Mouse (Mus musculus): ENCODE measurements at regions not wholly inside any gene's neighbourhood (a gene's known extent, or its start where the extent isn't known, plus 50 kb on each side); places are given as distances from the start of the nearest gene placed in this dataset.
"Not testable (repeated sequence)": the region's sequence is repeated elsewhere in the genome, so short reads cannot be mapped to it uniquely, and the experiment has no call there.

- in situ Hi-C loops (cut with MboI, MseI): no loop called here
These were observed 92.7 kb downstream of the Nucb2 start for GRCm38 (mm10) chr7:116596914-116597313.

GRCm38 (mm10) chr7:116600340-116600739, 96.2 kb downstream of the Nucb2 start:
- in situ Hi-C loops (cut with MboI, MseI): loop anchor here (10.0 to 25.0 kb wide), 3 partner anchors 138 to 363 kb away; no protein-coding TSS in a partner anchor

- in situ Hi-C loops (cut with MboI, MseI): loop anchor here (10.0 to 25.0 kb wide), 3 partner anchors 141 to 366 kb away; no protein-coding TSS in a partner anchor
These were observed 99.1 kb downstream of the Nucb2 start for GRCm38 (mm10) chr7:116603167-116603839.

GRCm38 (mm10) chr7:116603840-116604194, 99.6 kb downstream of the Nucb2 start:
- in situ Hi-C loops (cut with MboI, MseI): loop anchor here (10.0 to 25.0 kb wide), 3 partner anchors 142 to 367 kb away; no protein-coding TSS in a partner anchor

GRCm38 (mm10) chr7:116606255-116606654, 102.1 kb downstream of the Nucb2 start:
- in situ Hi-C loops (cut with MboI, MseI): loop anchor here (10.0 to 25.0 kb wide), 3 partner anchors 144 to 369 kb away; no protein-coding TSS in a partner anchor

- in situ Hi-C loops (cut with MboI, MseI): loop anchor here (10.0 to 25.0 kb wide), 3 partner anchors 145 to 370 kb away; no protein-coding TSS in a partner anchor
These were observed 102.7 kb downstream of the Nucb2 start for GRCm38 (mm10) chr7:116606751-116607483.

- in situ Hi-C loops (cut with MboI, MseI): loop anchor here (10.0 to 25.0 kb wide), 3 partner anchors 145 to 370 kb away; no protein-coding TSS in a partner anchor
These were observed 103.6 kb downstream of the Nucb2 start for GRCm38 (mm10) chr7:116607628-116608225.

- in situ Hi-C loops (cut with MboI, MseI): loop anchor here (10.0 to 25.0 kb wide), 3 partner anchors 146 to 371 kb away; no protein-coding TSS in a partner anchor
These were observed 104.3 kb downstream of the Nucb2 start for GRCm38 (mm10) chr7:116608350-116609085.

GRCm38 (mm10) chr7:116609406-116609805, 105.2 kb downstream of the Nucb2 start:
- in situ Hi-C loops (cut with MboI, MseI): loop anchor here (10.0 to 25.0 kb wide), 3 partner anchors 147 to 372 kb away; no protein-coding TSS in a partner anchor

- in situ Hi-C loops (cut with MboI, MseI): loop anchor here (5.0 to 25.0 kb wide), 4 partner anchors 78 to 373 kb away; no protein-coding TSS in a partner anchor
These were observed 105.7 kb downstream of the Nucb2 start for GRCm38 (mm10) chr7:116609906-116610305.

GRCm38 (mm10) chr7:116615984-116616383, 111.8 kb downstream of the Nucb2 start:
- in situ Hi-C loops (cut with MboI, MseI): loop anchor here in 1 of 2 experiments (25.0 kb wide), 2 partner anchors 154 to 379 kb away; no protein-coding TSS in a partner anchor

- in situ Hi-C loops (cut with MboI, MseI): loop anchor here in 1 of 2 experiments (25.0 kb wide), 2 partner anchors 157 to 382 kb away; no protein-coding TSS in a partner anchor
These were observed 115.5 kb downstream of the Nucb2 start for GRCm38 (mm10) chr7:116619636-116620035.

GRCm38 (mm10) chr7:116620381-116620780, 116.2 kb downstream of the Nucb2 start:
- in situ Hi-C loops (cut with MboI, MseI): loop anchor here in 1 of 2 experiments (25.0 kb wide), 2 partner anchors 158 to 383 kb away; no protein-coding TSS in a partner anchor

GRCm38 (mm10) chr7:116633210-116633609, 129.0 kb downstream of the Nucb2 start:
- in situ Hi-C loops (cut with MboI, MseI): no loop called here

- in situ Hi-C loops (cut with MboI, MseI): no loop called here
These were observed 140.9 kb downstream of the Nucb2 start for GRCm38 (mm10) chr7:116644902-116645650.

- in situ Hi-C loops (cut with MboI, MseI): no loop called here
These were observed 150.3 kb downstream of the Nucb2 start for GRCm38 (mm10) chr7:116654466-116654865.

- in situ Hi-C loops (cut with MboI, MseI): not testable (repeated sequence)
These were observed 152.9 kb downstream of the Nucb2 start for GRCm38 (mm10) chr7:116657040-116657439.

- in situ Hi-C loops (cut with MboI, MseI): no loop called here
These were observed 161.4 kb downstream of the Nucb2 start for GRCm38 (mm10) chr7:116665581-116665980.

GRCm38 (mm10) chr7:116674199-116675019, 170.2 kb downstream of the Nucb2 start:
- in situ Hi-C loops (cut with MboI, MseI): no loop called here

Data from T-helper 17 cell (primary cell).